Mouse (Mus musculus) heart, postnatal 0 days (tissue): ENCODE results near the gene Gm12248. TPM values are rescaled to one million over a fixed set of nuclear protein-coding genes. Genes with fewer than 3 reads are reported as not detected.

Source experiments
- ATAC-seq: fragments of 200-750 bp; cut with Nextera tagmentation; 2 replicates; pipeline ENCODE4 v1.8.0; 2017; ENCODE audit warnings: low read depth, moderate number of reproducible peaks, moderate library complexity; ENCODE audit not compliant: insufficient read depth
- DNase-seq: peaks from one replicate; pipeline ENCODE4 v3.0.0-alpha.2; 2016; ENCODE audit warnings: low spot score
- H3K27ac ChIP-seq: fragments of 300-500 bp; sonication (generic); 2 replicates; pipeline ENCODE4 v1.5.1; 2014; ENCODE audit warnings: low read depth, mild to moderate bottlenecking
- H3K27me3 ChIP-seq: fragments of 300-500 bp; sonication (generic); 2 replicates; pipeline ENCODE4 v1.6.1; 2014; ENCODE audit warnings: low read length, mixed read lengths; ENCODE audit not compliant: control insufficient read depth, insufficient read depth
- H3K36me3 ChIP-seq: fragments of 300-500 bp; sonication (generic); replicated peaks from 2 replicates; pipeline ENCODE4 v1.6.1; 2014; ENCODE audit warnings: low read length, mixed read lengths; ENCODE audit not compliant: control insufficient read depth, insufficient read depth
- H3K4me1 ChIP-seq: fragments of 300-500 bp; sonication (generic); 2 replicates; pipeline ENCODE4 v1.6.1; 2014; ENCODE audit warnings: antibody characterized with exemption; ENCODE audit not compliant: control insufficient read depth, insufficient read depth
- H3K4me2 ChIP-seq: fragments of 300-500 bp; sonication (generic); 2 replicates; pipeline ENCODE4 v1.6.1; 2014; ENCODE audit warnings: low read depth, mild to moderate bottlenecking, low read length, moderate library complexity
- H3K4me3 ChIP-seq: fragments of 300-500 bp; sonication (generic); 2 replicates; pipeline ENCODE4 v1.5.1; 2014; ENCODE audit warnings: low read depth, low read length
- H3K9ac ChIP-seq: fragments of 300-500 bp; sonication (generic); replicated peaks from 2 replicates; pipeline ENCODE4 v1.6.1; 2014; ENCODE audit warnings: low read depth, low read length, mixed read lengths
- H3K9me3 ChIP-seq: fragments of 300-500 bp; sonication (generic); replicated peaks from 2 replicates; pipeline ENCODE4 v1.6.1; 2016; ENCODE audit warnings: low read length; ENCODE audit not compliant: control insufficient read depth
- CTCF ChIP-seq: IDR thresholded peaks from 2 replicates; pipeline ENCODE4 v1.5.1; 2016; ENCODE audit warnings: antibody characterized with exemption, control low read depth, low read depth
- EP300 ChIP-seq: IDR thresholded peaks from 2 replicates; pipeline ENCODE4 v1.6.1; 2016; ENCODE audit warnings: antibody characterized with exemption, low read depth
- WGBS: fragments of 180-500 bp; shearing (Covaris S2); extraction: QIAGEN DNeasy Blood & Tissue Kit; methylation state at CpG from one replicate; pipeline ENCODE4 v1.1.7; 2014; 5-methylcytosine and 5-hydroxymethylcytosine counted together
- polyA plus RNA-seq: library from polyadenylated mRNA; unstranded; fragments of >200 nt; fragmentation: Nextera tagmentation; extraction: Ambion mirVana; gene quantifications from 2 replicates; pipeline ENCODE4 v1.2.1, GENCODE M21; 2015
- total RNA-seq: library from RNA; depleted of rRNA; stranded (reverse); fragments of >200 nt; gene quantifications from 2 replicates; pipeline ENCODE4 v1.2.3, GENCODE M21; 2014; ENCODE audit warnings: low replicate concordance

Gene Gm12248
- total and polyA plus RNA-seq, 2 experiments from 2014 or later, result not detected

DNA sequence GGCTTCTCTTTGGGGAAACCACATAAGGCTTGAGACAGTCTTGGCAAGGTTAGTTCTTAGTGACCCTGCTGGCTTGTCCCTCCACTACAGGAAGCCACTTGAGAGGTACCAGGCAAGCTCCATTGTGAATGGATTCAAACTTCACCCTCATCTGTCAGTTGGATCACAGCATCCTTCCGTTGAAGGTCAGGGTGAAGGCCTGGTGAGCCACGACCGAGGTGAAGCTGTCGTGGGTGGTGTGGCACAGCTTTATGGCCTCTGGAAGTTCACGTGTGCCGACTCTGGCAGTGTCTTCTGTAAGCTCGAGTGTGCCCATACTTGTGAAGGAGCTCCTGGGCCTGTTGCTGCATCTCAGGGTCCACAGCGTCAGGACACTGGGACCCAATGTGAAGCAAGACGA lies 28.4 kb upstream of the Gm12248 start:
- no peaks in the 10 kb centered on the region for H3K9me3 ChIP-seq
- no peak for TF ChIP-seq EP300
- no peak for TF ChIP-seq CTCF
- peaks cover 60% of the 10 kb centered on the region for H3K36me3 ChIP-seq
- no peak for ATAC-seq
- no peak overlapping the region for H3K27ac ChIP-seq
- no peaks in the 10 kb centered on the region for H3K27me3 ChIP-seq
- H3K4me1 ChIP-seq, result peaks cover 23% of the 10 kb centered on the region
- no peak for DNase-seq
- no peak overlapping the region for H3K4me2 ChIP-seq
- H3K9ac ChIP-seq, result no peak overlapping the region
- 91% methylated on average over 9 of the region's 9 CpGs for WGBS
- H3K4me3 ChIP-seq, result no peak overlapping the region

- 52% methylated on average over 3 of the region's 3 CpGs for WGBS
- Histone ChIP-seq H3K27me3 (no peaks in the 10 kb centered on the region), H3K36me3 (peaks cover 65% of the 10 kb centered on the region), H3K4me1 (peaks cover 19% of the 10 kb centered on the region), H3K4me2 (no peak overlapping the region), H3K4me3 (no peak overlapping the region), H3K9me3 (no peaks in the 10 kb centered on the region), H3K9ac (no peak overlapping the region), H3K27ac (no peak overlapping the region)
- ATAC-seq (no peak), DNase-seq (no peak)
- TF ChIP-seq CTCF (no peak), EP300 (no peak)
These were observed 27.7 kb upstream of the Gm12248 start for GRCm38 (mm10) chr11:58120655-58121054.

DNA sequence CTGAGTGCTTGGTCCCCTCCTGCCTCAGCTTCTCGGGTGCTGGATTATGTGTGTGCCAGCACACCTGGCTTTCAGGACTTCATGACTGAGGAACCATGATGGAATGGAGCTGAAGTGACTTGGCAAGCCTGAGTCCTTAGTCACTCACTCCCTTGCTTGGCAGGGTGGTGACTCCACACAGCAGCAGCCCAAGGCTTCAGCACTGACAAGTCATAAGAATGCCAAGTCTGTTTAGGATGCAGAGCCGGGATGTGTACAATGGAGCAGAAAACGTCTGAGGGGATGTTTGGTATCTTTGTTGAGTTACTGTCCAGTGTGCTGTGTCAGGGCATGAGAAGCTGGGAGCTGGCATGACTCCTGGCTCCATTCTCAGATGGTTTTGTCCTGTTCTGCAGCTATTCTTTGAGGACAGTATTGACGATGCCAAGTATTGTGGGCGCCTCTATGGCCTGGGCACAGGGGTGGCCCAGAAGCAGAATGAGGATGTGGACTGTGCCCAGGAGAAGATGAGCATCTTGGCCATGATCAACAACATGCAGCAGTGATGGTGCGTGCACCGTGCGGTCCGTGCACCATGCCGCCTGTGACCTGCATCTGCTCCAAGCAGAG lies 24.2 kb upstream of the Gm12248 start:
- peak overlapping the region; percentile 1; the same call in 1 of the 2 replicates for H3K27ac ChIP-seq
- H3K9ac ChIP-seq, result no peak overlapping the region
- no peaks in the 10 kb centered on the region for H3K27me3 ChIP-seq
- 88% methylated on average over 10 of the region's 10 CpGs for WGBS
- H3K4me3 ChIP-seq, result no peak overlapping the region
- no peak overlapping the region for H3K4me2 ChIP-seq
- peaks cover 89% of the 10 kb centered on the region for H3K36me3 ChIP-seq
- TF ChIP-seq EP300, result no peak
- no peak for TF ChIP-seq CTCF
- ATAC-seq (no peak), DNase-seq (no peak)
- 0 out of 2 replicates have a peak, but pooled peaks cover 3% of the 10 kb centered on the region for H3K4me1 ChIP-seq
- H3K9me3 ChIP-seq, result no peaks in the 10 kb centered on the region

DNA sequence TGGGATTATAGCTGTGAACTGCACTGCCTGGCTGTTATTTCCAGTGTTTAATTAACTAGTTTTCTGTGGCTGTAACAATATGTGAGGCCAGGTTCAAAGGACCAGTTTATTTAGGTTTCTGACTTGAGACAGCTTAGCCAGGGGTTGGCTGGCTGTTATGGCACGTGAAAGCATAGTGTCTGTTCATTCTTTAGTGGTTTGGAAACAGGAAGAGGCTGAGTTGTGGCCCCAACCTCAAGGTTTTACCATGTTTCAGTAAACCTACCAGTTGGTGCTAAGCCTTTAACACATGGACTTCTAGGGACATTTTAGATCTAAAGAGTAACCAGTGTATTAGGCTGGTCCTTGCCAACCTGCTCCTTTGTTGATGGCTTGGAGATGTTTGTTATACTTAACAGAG lies 23.6 kb upstream of the Gm12248 start:
- Histone ChIP-seq H3K4me2 (no peak overlapping the region), H3K27ac (peak overlapping the region; percentile 1; the same call in 1 of the 2 replicates), H3K9ac (no peak overlapping the region), H3K4me3 (no peak overlapping the region), H3K27me3 (no peaks in the 10 kb centered on the region), H3K36me3 (peaks cover 92% of the 10 kb centered on the region), H3K9me3 (no peaks in the 10 kb centered on the region), H3K4me1 (0 out of 2 replicates have a peak, but pooled peaks cover 3% of the 10 kb centered on the region)
- ATAC-seq (no peak), DNase-seq (no peak)
- TF ChIP-seq EP300 (no peak), CTCF (no peak)
- 56% methylated on average over 1 of the region's 1 CpGs for WGBS

GRCm38 (mm10) chr11:58107664-58108337 lies 14.9 kb upstream of the Gm12248 start:
- Histone ChIP-seq H3K9ac (no peak overlapping the region), H3K4me1 (peaks cover 5% of the 10 kb centered on the region; the same call in 1 of the 2 replicates), H3K27me3 (no peaks in the 10 kb centered on the region), H3K4me3 (no peak overlapping the region), H3K36me3 (peaks cover 35% of the 10 kb centered on the region), H3K9me3 (no peaks in the 10 kb centered on the region), H3K27ac (no peak overlapping the region), H3K4me2 (no peak overlapping the region)
- DNase-seq (no peak), ATAC-seq (no peak)
- TF ChIP-seq CTCF (no peak), EP300 (no peak)
- WGBS, result 84% methylated on average over 4 of the region's 4 CpGs
